Mouse (Mus musculus): ENCODE data around the gene C530008M17Rik. TPM values are rescaled to one million over a fixed set of nuclear protein-coding genes. Genes with fewer than 3 reads are reported as not detected.

The C530008M17Rik gene
- 2.8 and 3.9 TPM in 2 replicates for total RNA-seq (2017)

DNA sequence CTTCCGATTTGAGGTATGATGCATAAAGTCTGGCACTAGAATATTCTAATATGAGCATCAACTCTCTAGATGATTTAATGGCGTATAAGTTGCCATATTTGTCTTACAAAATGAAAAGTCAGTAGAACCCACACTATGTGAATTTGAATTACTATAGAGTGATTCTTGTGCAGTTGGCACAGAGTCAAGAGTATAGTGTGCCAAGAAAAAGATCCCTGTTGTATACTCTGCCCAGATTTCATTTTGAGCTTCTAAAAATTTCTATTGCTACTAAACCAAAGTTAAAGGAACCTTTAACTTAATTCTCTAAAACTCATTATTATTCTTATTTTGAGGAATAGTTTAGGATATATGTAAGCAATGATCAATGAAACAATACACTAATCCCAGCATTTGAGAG, at the start of gene C530008M17Rik:
Gene C530008M17Rik, plus strand, starts transcription at position 301 of the 400 bp plus-strand sequence.
- no peak for ATAC-seq (replicated peaks in 1 of 2; ENCODE audit: insufficient read depth in 1 of 2, low FRiP score in 2 of 2, low TSS enrichment in 1 of 2, low read depth in 1 of 2, poor library complexity in 2 of 2, severe bottlenecking in 2 of 2)

DNA sequence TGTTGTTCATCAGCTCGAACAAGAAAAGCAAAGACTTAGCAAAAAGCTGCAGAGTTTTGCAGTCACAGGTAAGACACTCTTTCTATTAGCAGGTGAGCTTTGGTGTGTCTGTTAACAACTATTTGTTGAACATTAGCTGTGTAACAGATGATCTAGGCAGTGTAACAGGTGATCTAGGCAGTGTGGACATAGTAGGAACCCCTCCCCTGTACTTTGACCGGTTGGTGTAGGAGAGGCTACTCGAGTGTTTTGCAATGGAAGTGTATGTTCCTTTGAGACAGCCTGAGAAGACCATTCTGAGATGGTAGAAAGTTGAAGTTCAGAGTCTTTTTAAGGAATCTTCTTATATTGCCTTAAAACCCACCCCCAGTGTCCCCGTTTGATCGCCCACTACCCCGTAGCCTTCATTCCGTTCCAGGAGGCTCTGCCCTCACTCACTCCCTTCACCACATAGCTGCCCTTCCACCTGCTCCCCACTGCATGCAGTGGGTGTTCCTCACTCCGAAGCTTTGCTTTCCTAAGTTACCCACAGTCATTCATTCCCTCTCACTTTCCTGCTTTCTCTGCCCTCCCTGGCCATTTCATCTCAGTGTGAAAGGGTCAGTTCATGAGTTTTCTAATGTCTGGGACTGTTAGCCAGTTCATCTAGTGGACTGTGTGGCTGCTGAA, 46.5 kb upstream of the C530008M17Rik start:
- no peak for ATAC-seq (replicated peaks in 1 of 2; ENCODE audit: insufficient read depth in 1 of 2, low FRiP score in 2 of 2, low TSS enrichment in 1 of 2, low read depth in 1 of 2, poor library complexity in 2 of 2, severe bottlenecking in 2 of 2)

DNA sequence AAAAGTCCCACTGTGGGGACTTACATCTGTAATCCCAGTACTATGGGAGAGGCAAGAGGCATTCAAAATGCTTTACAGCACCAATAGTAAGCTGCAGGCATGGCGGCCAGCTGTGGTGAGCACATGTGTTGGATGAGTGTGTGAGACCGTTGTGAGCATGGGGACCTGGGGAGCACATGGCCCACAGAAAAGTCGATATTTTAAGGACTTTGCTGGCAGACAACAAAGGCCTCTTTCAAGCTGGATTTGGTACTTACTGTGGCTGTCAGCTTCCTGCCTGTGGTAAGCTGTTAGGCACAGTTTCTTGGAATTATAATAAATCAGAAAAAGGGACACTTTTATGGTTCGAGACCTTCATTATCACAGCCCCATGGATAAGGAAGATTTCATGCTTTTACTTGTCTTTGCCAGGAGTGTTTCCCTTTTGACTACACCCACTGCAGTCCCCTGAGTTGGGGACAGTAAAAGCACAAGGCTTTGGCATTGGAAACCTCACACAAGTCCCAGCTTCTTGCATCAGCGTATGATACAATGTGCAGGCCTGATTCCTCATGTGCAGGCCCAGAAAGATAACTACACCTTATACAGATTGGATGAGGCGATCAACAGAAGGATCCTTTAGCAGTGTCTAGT, 43.3 kb upstream of the C530008M17Rik start:
- ATAC-seq (replicated peaks in 1 of 2; ENCODE audit: insufficient read depth in 1 of 2, low FRiP score in 2 of 2, low TSS enrichment in 1 of 2, low read depth in 1 of 2, poor library complexity in 2 of 2, severe bottlenecking in 2 of 2): no peak

DNA sequence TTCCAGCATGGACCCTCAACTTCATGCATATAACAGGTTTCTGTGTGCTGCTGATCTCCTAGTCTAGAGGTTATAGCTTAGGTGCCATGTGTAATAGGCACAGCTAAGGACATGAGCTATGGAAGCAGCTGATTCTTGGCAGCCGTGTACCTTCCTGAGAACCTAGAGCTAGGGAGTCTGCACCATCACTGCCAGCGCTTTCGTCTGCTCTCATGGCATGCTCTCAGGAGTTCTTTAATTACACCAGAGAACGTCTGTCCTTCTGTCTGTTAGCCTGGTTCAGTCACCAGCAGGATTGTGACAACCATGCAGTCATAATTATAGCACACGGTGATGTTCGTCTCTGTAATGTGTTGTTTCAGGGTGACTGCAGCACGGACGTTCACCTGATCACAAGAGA, 41.0 kb upstream of the C530008M17Rik start:
- no peak for ATAC-seq (replicated peaks in 1 of 2; ENCODE audit: insufficient read depth in 1 of 2, low FRiP score in 2 of 2, low TSS enrichment in 1 of 2, low read depth in 1 of 2, poor library complexity in 2 of 2, severe bottlenecking in 2 of 2)

DNA sequence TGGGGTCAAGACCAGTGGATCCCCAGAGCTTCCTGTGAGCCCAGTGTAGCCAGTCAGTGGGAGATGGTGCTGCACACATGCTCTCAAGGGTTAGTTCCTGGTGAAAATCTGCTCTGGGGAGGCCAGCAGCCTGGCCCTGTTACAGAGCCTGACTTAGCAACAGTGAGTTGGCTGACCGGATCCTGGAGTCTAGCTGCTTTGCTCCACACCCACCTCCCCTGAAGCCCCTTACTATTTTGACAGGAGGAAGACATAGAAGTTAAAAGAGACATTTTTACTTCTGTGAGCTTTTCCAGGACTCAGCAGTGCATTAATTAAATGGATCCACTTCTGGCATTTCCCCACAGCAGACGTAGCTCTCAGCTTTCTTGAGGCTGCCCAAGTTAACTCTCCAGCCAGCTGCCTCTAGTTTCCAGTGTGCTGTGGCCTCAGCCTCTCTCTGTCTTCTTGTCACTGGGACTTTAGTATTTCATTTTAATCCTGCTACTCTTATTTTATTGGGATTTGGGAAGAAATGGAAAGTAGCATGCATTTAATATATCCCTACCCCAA, 40.0 kb upstream of the C530008M17Rik start:
- ATAC-seq (replicated peaks in 1 of 2; ENCODE audit: insufficient read depth in 1 of 2, low FRiP score in 2 of 2, low TSS enrichment in 1 of 2, low read depth in 1 of 2, poor library complexity in 2 of 2, severe bottlenecking in 2 of 2): no peak

DNA sequence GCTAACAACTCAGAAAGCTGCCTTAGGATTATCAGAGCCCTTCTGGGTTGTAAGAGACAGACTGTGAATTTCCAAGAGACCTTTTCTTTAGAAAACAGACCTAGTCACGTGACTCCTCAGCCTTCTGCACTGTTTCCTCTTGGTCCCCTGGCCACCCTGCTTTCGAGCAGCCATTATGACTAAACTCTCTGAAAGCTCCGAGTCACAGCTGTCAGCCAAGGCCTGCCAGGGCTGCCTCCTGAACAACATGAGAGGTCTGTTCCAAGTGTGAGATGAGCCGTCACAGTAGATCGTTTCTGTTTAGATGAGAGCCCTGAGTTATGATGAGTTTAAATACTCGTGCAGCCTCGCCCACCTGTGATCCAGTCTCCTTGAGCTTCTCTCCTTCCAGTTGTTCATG, 37.6 kb upstream of the C530008M17Rik start:
- ATAC-seq (replicated peaks in 1 of 2; ENCODE audit: insufficient read depth in 1 of 2, low FRiP score in 2 of 2, low TSS enrichment in 1 of 2, low read depth in 1 of 2, poor library complexity in 2 of 2, severe bottlenecking in 2 of 2): no peak

DNA sequence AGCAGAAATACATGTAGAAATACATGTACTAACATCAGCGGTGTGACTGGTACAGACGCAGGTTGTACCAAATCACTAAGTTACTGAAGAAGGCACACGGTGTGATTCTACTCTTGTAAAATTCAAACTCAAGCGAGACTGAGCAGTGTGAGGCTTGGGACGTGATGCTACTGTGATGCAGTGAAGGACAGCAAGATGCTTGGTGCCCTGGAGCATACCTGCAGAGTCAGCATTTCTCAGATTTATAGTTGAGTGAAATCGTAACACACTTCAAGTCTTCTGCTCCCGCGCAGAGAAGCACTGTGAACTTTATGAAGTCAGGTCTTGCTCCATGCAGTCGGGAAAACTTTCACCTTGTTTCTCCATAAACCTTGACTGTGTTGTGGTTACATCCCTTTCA, 32.6 kb upstream of the C530008M17Rik start:
- no peak for ATAC-seq (replicated peaks in 1 of 2; ENCODE audit: insufficient read depth in 1 of 2, low FRiP score in 2 of 2, low TSS enrichment in 1 of 2, low read depth in 1 of 2, poor library complexity in 2 of 2, severe bottlenecking in 2 of 2)

DNA sequence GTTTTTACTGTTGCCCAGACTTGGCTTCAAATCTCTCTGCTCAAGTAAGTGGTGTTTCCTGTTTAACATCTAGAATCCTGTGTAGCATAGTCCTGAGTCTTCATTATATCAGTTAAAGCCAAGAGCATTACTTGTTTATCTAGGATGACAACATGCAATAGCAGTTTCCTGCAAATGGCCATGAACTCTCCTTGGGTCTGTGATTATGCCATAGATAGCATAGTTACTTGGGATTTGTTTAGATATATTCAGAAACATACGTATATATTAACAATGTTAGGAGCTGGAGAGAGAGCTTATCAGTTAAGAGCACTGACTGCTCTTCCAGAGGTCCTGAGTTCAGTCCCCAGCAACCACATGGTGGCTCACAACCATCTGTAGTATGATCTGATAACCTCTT, 28.5 kb upstream of the C530008M17Rik start:
- ATAC-seq (replicated peaks in 1 of 2; ENCODE audit: insufficient read depth in 1 of 2, low FRiP score in 2 of 2, low TSS enrichment in 1 of 2, low read depth in 1 of 2, poor library complexity in 2 of 2, severe bottlenecking in 2 of 2): no peak

DNA sequence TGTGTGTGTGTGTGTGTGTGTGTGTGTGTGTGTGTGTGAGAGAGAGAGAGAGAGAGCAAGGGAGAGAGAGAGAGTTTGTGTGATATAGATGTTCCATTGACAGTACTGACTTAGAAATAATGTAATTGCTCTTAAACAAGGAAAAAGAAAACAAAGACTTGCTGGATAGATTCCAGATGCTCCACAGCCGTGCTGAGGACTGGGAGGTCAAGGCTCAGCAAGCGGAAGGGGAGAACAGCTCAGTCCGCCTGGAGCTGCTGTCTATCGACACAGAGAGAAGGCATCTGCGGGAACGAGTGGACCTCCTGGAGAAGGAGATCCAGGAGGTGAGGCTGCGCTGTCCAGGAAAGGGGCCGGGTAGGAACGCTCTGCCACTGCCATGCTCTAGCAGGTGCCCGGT, 22.3 kb upstream of the C530008M17Rik start:
- ATAC-seq (replicated peaks in 1 of 2; ENCODE audit: insufficient read depth in 1 of 2, low FRiP score in 2 of 2, low TSS enrichment in 1 of 2, low read depth in 1 of 2, poor library complexity in 2 of 2, severe bottlenecking in 2 of 2): no peak

DNA sequence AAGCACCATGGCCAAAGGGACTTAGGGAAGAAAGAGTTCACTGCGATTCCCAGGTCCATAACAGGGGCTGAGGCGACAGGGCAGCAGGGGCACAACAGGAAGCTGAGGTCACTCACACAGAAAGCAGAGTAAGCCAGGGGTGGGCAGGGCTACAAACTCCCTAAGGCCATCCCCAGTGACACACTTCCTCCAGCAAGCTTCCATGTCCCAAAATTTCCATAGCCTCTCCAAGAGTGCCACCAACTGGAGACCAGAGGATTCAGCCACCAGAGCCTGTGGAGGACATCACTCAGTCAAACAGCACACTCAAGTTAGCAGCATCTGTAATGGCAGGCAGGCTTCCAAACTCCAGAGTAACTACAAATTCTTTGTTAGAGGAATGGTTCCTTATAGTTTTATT, 20.7 kb upstream of the C530008M17Rik start:
- no peak for ATAC-seq (replicated peaks in 1 of 2; ENCODE audit: insufficient read depth in 1 of 2, low FRiP score in 2 of 2, low TSS enrichment in 1 of 2, low read depth in 1 of 2, poor library complexity in 2 of 2, severe bottlenecking in 2 of 2)

DNA sequence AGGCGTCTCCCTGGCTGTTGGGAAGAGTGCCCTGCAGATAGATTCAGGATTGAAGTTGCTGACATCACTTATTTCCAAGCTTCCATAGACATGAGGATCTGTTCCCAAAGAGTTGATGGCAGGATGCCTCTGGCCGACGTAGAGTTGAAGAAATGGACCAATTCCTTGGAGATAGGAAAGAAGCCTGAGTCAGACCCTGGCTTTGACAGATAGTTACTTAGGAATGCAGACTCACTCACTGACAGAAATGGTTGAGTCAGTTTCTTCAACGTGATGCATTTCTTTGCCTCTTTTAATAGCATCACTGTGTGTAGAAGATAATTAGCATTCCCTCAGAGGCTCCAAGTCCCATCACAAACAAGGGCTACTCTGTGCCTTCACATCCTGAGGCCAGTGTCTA, 14.2 kb upstream of the C530008M17Rik start:
- ATAC-seq (replicated peaks in 1 of 2; ENCODE audit: insufficient read depth in 1 of 2, low FRiP score in 2 of 2, low TSS enrichment in 1 of 2, low read depth in 1 of 2, poor library complexity in 2 of 2, severe bottlenecking in 2 of 2): no peak

DNA sequence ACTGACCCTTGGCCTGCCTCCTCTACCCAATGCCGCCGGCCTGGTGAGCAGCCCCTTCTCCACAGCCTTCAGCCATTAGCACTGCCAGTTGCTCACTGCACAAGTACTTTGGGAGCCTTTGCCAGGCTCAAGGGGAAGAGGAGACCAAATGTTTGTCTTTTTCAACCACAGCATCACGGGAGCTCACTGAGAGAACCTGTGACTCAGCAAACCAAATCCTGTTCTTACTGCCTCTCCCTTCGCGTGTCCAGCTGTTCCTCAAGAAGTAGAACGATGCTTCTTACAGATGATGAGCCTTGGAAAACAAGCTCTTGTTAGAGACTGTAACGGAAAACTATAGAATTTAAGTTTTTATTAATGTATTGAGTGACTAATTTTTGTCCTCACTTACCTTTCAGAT, 12.1 kb upstream of the C530008M17Rik start:
- no peak for ATAC-seq (replicated peaks in 1 of 2; ENCODE audit: insufficient read depth in 1 of 2, low FRiP score in 2 of 2, low TSS enrichment in 1 of 2, low read depth in 1 of 2, poor library complexity in 2 of 2, severe bottlenecking in 2 of 2)

DNA sequence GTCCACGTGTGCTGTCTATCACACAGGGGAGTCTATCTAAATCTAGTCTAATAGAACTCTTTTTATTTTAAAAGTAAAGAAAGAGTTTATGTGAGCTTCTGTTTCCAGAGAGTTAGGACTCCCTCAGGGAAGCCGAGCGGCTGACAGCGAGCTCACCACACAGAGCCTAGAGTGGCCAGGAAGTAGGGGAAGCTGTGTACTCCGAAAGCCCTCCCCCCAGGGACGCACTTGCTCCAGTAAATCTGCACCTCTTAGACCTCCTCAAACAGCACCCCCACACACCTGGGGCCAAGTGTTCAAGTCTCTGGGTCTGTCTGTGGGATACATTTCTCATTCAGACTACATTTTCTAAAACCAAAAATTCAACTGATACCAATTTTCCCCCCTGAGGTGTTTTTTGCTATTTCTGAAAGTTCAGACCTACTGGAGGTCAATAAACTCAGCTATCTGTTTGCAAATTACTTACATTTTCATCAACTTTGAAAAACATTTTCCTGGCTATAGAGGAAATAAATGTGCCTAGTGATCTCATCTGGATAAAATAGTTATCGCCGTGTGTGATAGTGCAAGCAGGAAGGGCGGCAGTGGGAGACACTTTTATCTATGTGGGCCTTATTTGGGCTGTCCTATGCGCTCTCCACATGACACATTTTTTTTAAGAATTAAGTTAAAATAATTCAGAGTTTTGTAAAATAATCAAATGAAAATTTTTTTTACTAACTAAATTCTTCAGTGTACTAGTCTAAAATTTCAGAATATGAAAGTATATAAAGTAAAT, 11.0 kb upstream of the C530008M17Rik start:
- no peak for ATAC-seq (replicated peaks in 1 of 2; ENCODE audit: insufficient read depth in 1 of 2, low FRiP score in 2 of 2, low TSS enrichment in 1 of 2, low read depth in 1 of 2, poor library complexity in 2 of 2, severe bottlenecking in 2 of 2)

DNA sequence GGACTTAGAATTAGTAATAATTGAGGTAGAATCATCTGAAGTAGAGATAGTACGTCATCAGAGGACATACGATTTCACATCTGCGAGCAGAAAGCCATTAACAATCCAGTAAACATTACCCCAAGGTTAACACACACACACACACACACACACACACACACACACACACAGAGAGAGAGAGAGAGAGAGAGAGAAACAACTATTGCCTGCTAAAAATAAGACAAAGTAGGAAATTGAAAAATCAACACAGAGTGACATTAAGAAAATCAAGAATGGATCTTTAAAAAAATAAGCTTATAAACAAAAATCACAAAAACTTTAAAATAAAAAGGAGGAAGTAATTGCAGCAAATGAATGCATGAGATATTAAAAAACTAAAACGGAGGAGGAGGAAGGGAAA, 6.4 kb upstream of the C530008M17Rik start:
- no peak for ATAC-seq (replicated peaks in 1 of 2; ENCODE audit: insufficient read depth in 1 of 2, low FRiP score in 2 of 2, low TSS enrichment in 1 of 2, low read depth in 1 of 2, poor library complexity in 2 of 2, severe bottlenecking in 2 of 2)

DNA sequence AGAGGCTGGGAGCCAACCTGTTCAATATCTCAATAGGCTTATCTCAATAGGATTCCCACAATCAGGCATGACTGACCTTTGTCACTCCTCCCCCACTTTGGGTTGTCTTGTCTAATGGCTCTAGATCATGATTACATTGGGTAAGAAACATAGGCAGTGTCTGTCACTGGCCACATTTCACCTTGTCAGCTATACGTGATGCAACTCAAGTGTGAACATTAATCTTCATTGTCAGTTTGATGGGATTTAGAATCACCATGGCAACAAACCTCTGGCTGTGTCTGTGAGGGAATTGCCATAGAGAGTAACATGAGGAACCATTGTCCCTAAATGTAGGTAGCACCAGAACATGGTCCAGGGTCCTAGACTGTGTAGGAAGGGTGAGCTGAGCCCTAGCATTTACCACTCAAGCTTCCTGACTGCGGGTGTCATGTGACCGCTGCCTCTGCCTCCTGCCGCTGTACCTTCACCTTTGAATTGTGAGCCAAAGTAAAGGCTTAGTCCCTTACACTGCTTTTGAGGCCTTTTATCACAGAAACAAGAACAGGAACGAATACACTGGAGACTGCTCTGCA, 5.1 kb upstream of the C530008M17Rik start:
- no peak for ATAC-seq (replicated peaks in 1 of 2; ENCODE audit: insufficient read depth in 1 of 2, low FRiP score in 2 of 2, low TSS enrichment in 1 of 2, low read depth in 1 of 2, poor library complexity in 2 of 2, severe bottlenecking in 2 of 2)

DNA sequence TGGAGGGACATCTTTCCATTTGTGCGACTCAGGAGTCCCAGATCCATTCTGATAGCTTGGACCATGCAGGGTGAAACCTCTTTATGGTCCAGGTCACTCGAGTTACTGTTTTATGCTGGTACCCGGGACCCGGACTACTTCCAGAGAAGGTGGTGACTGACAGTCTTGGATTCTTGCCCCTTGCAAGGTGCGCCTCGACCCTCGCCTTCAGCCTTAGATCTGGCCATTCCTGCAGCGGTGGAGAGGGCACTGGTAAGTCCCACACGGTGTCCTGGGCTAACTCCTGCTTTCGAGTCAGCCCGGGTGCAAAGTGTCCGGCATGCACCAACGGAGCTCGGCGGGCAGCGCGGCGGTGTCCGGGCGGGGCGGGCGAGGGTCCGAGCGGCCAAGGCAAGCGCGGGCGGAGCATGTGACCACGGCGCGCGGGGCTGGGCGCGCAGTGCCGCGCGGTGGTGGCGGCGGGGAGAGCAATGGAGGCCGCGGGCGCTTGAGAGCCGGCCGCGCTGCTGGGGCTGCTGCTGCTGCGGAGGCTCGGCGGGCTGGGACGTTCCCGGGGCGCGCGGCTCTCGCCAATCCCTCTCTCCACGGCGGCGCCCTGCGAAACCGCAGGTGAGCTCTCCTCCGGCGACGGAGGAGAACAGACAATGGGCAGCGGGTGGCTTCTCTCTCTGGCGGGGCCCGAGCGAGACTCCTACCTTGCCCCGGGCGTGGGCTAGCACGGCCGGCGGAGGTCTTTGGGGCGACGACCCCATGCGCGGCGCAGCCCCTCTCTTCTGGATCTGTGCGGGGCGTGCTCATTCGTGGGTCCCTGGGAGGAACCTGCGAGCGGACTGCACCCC, 1.2 kb downstream of the C530008M17Rik start:
- peak; percentile 42 to 71; a peak in 3 of 4 replicates for ATAC-seq (replicated peaks in 1 of 2; ENCODE audit: insufficient read depth in 1 of 2, low FRiP score in 2 of 2, low TSS enrichment in 1 of 2, low read depth in 1 of 2, poor library complexity in 2 of 2, severe bottlenecking in 2 of 2)
